In genomic region chr17:26202737-26203136, GRCm38 (mm10) we compare ENCODE assay signal across 8 mouse cellular contexts. TPM values are rescaled to one million over a fixed set of nuclear protein-coding genes. Genes with fewer than 3 reads are reported as not detected.
DNase-seq lines count a peak whose midpoint lies in the region; ATAC-seq and TF ChIP-seq lines count a peak whose summit lies in the region.

TSS of gene Rgs11 (plus strand) at chr17:26202951.

- peaks cover 4% of the 10 kb centered on the region; the same call in 1 of the 2 replicates for H3K9me3 ChIP-seq in hindbrain, embryonic 12.5 days (replicated peaks)
- H3K9me3 ChIP-seq in midbrain, embryonic 10.5 days (replicated peaks), result no peaks in the 10 kb centered on the region
- H3K9me3 ChIP-seq in stomach, embryonic 14.5 days (ENCODE audit: control insufficient read depth, low read depth, low read length), result no peaks in the 10 kb centered on the region

- TF ChIP-seq POLR2A in cortical plate, adult 2 months (IDR thresholded peaks at IDR 0.05; ENCODE audit: extremely low read depth, insufficient read depth, low read length), result no peak

- H3K36me3 ChIP-seq in hindbrain, embryonic 12.5 days, result peaks cover 5% of the 10 kb centered on the region
- peaks cover 13% of the 10 kb centered on the region for H3K36me3 ChIP-seq in midbrain, embryonic 10.5 days
- H3K36me3 ChIP-seq in stomach, embryonic 14.5 days (ENCODE audit: control insufficient read depth, insufficient read depth, low read length), result peaks cover under 1% of the 10 kb centered on the region; the same call in 1 of the 2 replicates

- WGBS in hindbrain, embryonic 12.5 days, result 3% methylated on average over 22 of the region's 22 CpGs
- WGBS in midbrain, embryonic 10.5 days, result 2% methylated on average over 22 of the region's 22 CpGs
- WGBS in stomach, embryonic 14.5 days, result 3% methylated on average over 22 of the region's 22 CpGs

- peak within 1 kb of the TSS; percentile 95 for H3K4me2 ChIP-seq in hindbrain, embryonic 12.5 days (replicated peaks)
- peak within 1 kb of the TSS; percentile 95 for H3K4me2 ChIP-seq in stomach, embryonic 14.5 days (replicated peaks; ENCODE audit: low read depth, low read length)

- peaks cover 73% of the 10 kb centered on the region for H3K27me3 ChIP-seq in hindbrain, embryonic 12.5 days
- H3K27me3 ChIP-seq in midbrain, embryonic 10.5 days (ENCODE audit: low read depth, poor library complexity, severe bottlenecking), result peaks cover 76% of the 10 kb centered on the region
- H3K27me3 ChIP-seq in stomach, embryonic 14.5 days (ENCODE audit: control insufficient read depth, insufficient read depth, low read length), result peaks cover 20% of the 10 kb centered on the region

- intact Hi-C loops in left cerebral cortex, postnatal 36 days (cut with DNase I), result no loop called here

- no peak for ATAC-seq in hindbrain, embryonic 12.5 days (ENCODE audit: low FRiP score)
- ATAC-seq in stomach, embryonic 14.5 days (ENCODE audit: insufficient number of reproducible peaks, insufficient read depth, low FRiP score, low read depth), result no peak

- no peak within 1 kb of the TSS for H3K27ac ChIP-seq in cortical plate, adult 2 months (ENCODE audit: insufficient read depth, low read length)
- no peak within 1 kb of the TSS for H3K27ac ChIP-seq in hindbrain, embryonic 12.5 days
- 0 out of 2 replicates have a peak within 1 kb of the TSS, but pooled peaks have one; percentile 1 for H3K27ac ChIP-seq in midbrain, embryonic 10.5 days (replicated peaks)
- no peak within 1 kb of the TSS for H3K27ac ChIP-seq in stomach, embryonic 14.5 days (ENCODE audit: low read length)

- DNase-seq in cerebellum, postnatal 25 days, result peak; percentile 55 to 69
- DNase-seq in cerebellum, adult 11-12 months, result no peak
- DNase-seq in CD4-positive, CD25-positive, alpha-beta regulatory T cell, adult 2 months (ENCODE audit: low read depth, low spot score), result peak; percentile 66
- DNase-seq in left cerebral cortex, postnatal 36 days (ENCODE audit: low spot score in 2 of 2), result peak; percentile 36 to 49
- no peak for DNase-seq in midbrain, embryonic 10.5 days (ENCODE audit: low spot score)

- H3K4me3 ChIP-seq in cortical plate, adult 2 months (ENCODE audit: insufficient read depth, low read length), result peak within 1 kb of the TSS; percentile 52
- H3K4me3 ChIP-seq in hindbrain, embryonic 12.5 days, result peak within 1 kb of the TSS; percentile 32
- H3K4me3 ChIP-seq in midbrain, embryonic 10.5 days, result peak within 1 kb of the TSS; percentile 64
- H3K4me3 ChIP-seq in stomach, embryonic 14.5 days (ENCODE audit: low read depth, low read length), result peak within 1 kb of the TSS; percentile 42

- no peak for TF ChIP-seq CTCF in cortical plate, adult 2 months (IDR thresholded peaks at IDR 0.05; ENCODE audit: extremely low read depth, insufficient read depth, low read length)

- peaks cover 5% of the 10 kb centered on the region; the same call in 1 of the 2 replicates for H3K4me1 ChIP-seq in cortical plate, adult 2 months (ENCODE audit: control insufficient read depth, insufficient read depth, low read length)
- peaks cover 32% of the 10 kb centered on the region for H3K4me1 ChIP-seq in hindbrain, embryonic 12.5 days
- H3K4me1 ChIP-seq in midbrain, embryonic 10.5 days, result peaks cover 37% of the 10 kb centered on the region
- 0 out of 2 replicates have a peak, but pooled peaks cover 3% of the 10 kb centered on the region for H3K4me1 ChIP-seq in stomach, embryonic 14.5 days (ENCODE audit: control insufficient read depth, insufficient read depth, low read length)

- 0 out of 2 replicates have a peak within 1 kb of the TSS, but pooled peaks have one; percentile 36 for H3K9ac ChIP-seq in hindbrain, embryonic 12.5 days
- H3K9ac ChIP-seq in stomach, embryonic 14.5 days (replicated peaks; ENCODE audit: low read depth, low read length), result peak within 1 kb of the TSS; percentile 33; the same call in 1 of the 2 replicates

RNA-seq across cellular contexts. Expression of gene Rgs11, which starts in this region (rescaled TPM):
- polyA plus RNA-seq in cortical plate, adult 2 months (2012; rRNA removed), result 90.4 and 99.2 TPM in 2 replicates
- 4.3 and 4.6 TPM in 2 replicates for polyA plus RNA-seq in hindbrain, embryonic 12.5 days (2016; fragmentation: Nextera tagmentation; extraction: Ambion mirVana)
- total RNA-seq in left cerebral cortex, postnatal 36 days (2021), result 10 to 100 TPM; 35.7 to 54.1 TPM
- polyA plus RNA-seq in midbrain, embryonic 10.5 days (2016; fragmentation: Nextera tagmentation; extraction: Ambion mirVana), result 0.67 and 0.72 TPM in 2 replicates
- polyA plus RNA-seq in stomach, embryonic 14.5 days (2014; fragmentation: Nextera tagmentation; extraction: Ambion mirVana), result 18.3 and 19.3 TPM in 2 replicates

Comparison
In these comparisons a context has a peak if more than half of its experiments do, and no peak if none do; other contexts are left out.
1. DNase-seq: peak in cerebellum, postnatal 25 days (2 of 2), CD4-positive, CD25-positive, alpha-beta regulatory T cell, adult 2 months (single experiment) and left cerebral cortex, postnatal 36 days (2 of 2); none in cerebellum, adult 11-12 months (single experiment) and midbrain, embryonic 10.5 days (single experiment).
2. Peak in every context shown above with its lines, with median percentiles within 50 percentile points of each other: H3K4me3 ChIP-seq.